In genomic region chr14:8317194-8318097, GRCm38 (mm10) we compare ENCODE assay signal across 8 mouse cellular contexts. TPM values are rescaled to one million over a fixed set of nuclear protein-coding genes. Genes with fewer than 3 reads are reported as not detected.
DNase-seq lines count a peak whose midpoint lies in the region; ATAC-seq and TF ChIP-seq lines count a peak whose summit lies in the region.

TSS of gene Fam107a (minus strand) at chr14:8318023.

- H3K4me3 ChIP-seq in lung, embryonic 15.5 days = peak within 1 kb of the TSS; percentile 19
- peak within 1 kb of the TSS; percentile 9; the same call in 1 of the 2 replicates for H3K4me3 ChIP-seq in olfactory bulb, adult 2 months (ENCODE audit: insufficient read depth, low read depth, low read length)
- no peak within 1 kb of the TSS for H3K4me3 ChIP-seq in lung, adult 2 months (replicated peaks; ENCODE audit: extremely low read depth, low read depth, low read length)

- H3K27ac ChIP-seq in lung, embryonic 15.5 days = no peak within 1 kb of the TSS
- no peak within 1 kb of the TSS for H3K27ac ChIP-seq in olfactory bulb, adult 2 months (ENCODE audit: insufficient read depth, low read depth, low read length)

- no peaks in the 10 kb centered on the region for H3K9me3 ChIP-seq in lung, embryonic 15.5 days

- peak; percentile 42; the same call in 1 of the 2 replicates for ATAC-seq in cerebellum, adult (ENCODE audit: insufficient number of reproducible peaks, low FRiP score, low TSS enrichment)
- peak; percentile 56; the same call in 1 of the 2 replicates for ATAC-seq in lung, embryonic 15.5 days (ENCODE audit: borderline replicate concordance, extremely low read depth, low FRiP score, low TSS enrichment)

- DNase-seq in cerebellum, adult 18-20 months = no peak
- no peak for DNase-seq in lung, postnatal 4 days
- no peak for DNase-seq in left cerebral cortex, postnatal 36 days (ENCODE audit: low spot score in 2 of 2)
- DNase-seq in spleen, adult 12 weeks (ENCODE audit: low spot score) = no peak
- no peak for DNase-seq in lung, adult 2 months

- no peak for TF ChIP-seq POLR2A in olfactory bulb, adult 2 months (IDR thresholded peaks at IDR 0.05; ENCODE audit: insufficient read depth, low read depth, low read length)
- no peak for TF ChIP-seq POLR2A in lung, adult 2 months (IDR thresholded peaks at IDR 0.05; ENCODE audit: borderline replicate concordance, extremely low read depth, low read depth, low read length)

- H3K36me3 ChIP-seq in lung, embryonic 15.5 days = no peaks in the 10 kb centered on the region

- peaks cover 40% of the 10 kb centered on the region for H3K27me3 ChIP-seq in lung, embryonic 15.5 days

- H3K9ac ChIP-seq in lung, embryonic 15.5 days = no peak within 1 kb of the TSS; the same call in 1 of the 2 replicates

- peak within 1 kb of the TSS; percentile 54 for H3K4me2 ChIP-seq in lung, embryonic 15.5 days

- intact Hi-C loops in left cerebral cortex, postnatal 36 days (cut with DNase I) = no loop called here

- 9% methylated on average over 41 of the region's 41 CpGs for WGBS in lung, embryonic 15.5 days
- 26% methylated on average over 41 of the region's 41 CpGs for WGBS in olfactory bulb, adult 2 months
- WGBS in lung, adult 2 months = 17% methylated on average over 41 of the region's 41 CpGs

- no peak for TF ChIP-seq CTCF in olfactory bulb, adult 2 months (IDR thresholded peaks at IDR 0.05; ENCODE audit: insufficient read depth, low read depth, low read length)
- TF ChIP-seq CTCF in lung, adult 2 months (IDR thresholded peaks at IDR 0.05; ENCODE audit: insufficient read depth, low read length) = no peak

- peaks cover 11% of the 10 kb centered on the region for H3K4me1 ChIP-seq in lung, embryonic 15.5 days
- H3K4me1 ChIP-seq in olfactory bulb, adult 2 months (ENCODE audit: control insufficient read depth, insufficient read depth, low read length) = peaks cover 10% of the 10 kb centered on the region
- peaks cover 6% of the 10 kb centered on the region for H3K4me1 ChIP-seq in lung, adult 2 months (ENCODE audit: control insufficient read depth, insufficient read depth, low read length)

RNA-seq across cellular contexts. Expression of gene Fam107a, which starts in this region (rescaled TPM):
- 0.54 and 0.59 TPM in 2 replicates for polyA plus RNA-seq in lung, embryonic 15.5 days (2015; fragmentation: Nextera tagmentation; extraction: Ambion mirVana)
- total RNA-seq in left cerebral cortex, postnatal 36 days (2021) = 100 to 1,000 TPM; 307 to 311 TPM
- 155 TPM in 1 of 2 replicates, not detected in the other for polyA plus RNA-seq in olfactory bulb, adult 2 months (2012; ENCODE audit: insufficient read depth, insufficient read length, low replicate concordance, missing spikeins)
- polyA plus RNA-seq in lung, adult 2 months (2012; rRNA removed) = 8.5 and 12.1 TPM in 2 replicates

Comparison
In these comparisons a context has a peak if more than half of its experiments do, and no peak if none do; other contexts are left out.
1. Peak in ATAC-seq, H3K4me3 ChIP-seq and H3K4me2 ChIP-seq in lung, embryonic 15.5 days; RNA of the gene not detected or under 1 TPM.